Mouse (Mus musculus): ENCODE measurements around the gene Gpbar1.

DNA sequence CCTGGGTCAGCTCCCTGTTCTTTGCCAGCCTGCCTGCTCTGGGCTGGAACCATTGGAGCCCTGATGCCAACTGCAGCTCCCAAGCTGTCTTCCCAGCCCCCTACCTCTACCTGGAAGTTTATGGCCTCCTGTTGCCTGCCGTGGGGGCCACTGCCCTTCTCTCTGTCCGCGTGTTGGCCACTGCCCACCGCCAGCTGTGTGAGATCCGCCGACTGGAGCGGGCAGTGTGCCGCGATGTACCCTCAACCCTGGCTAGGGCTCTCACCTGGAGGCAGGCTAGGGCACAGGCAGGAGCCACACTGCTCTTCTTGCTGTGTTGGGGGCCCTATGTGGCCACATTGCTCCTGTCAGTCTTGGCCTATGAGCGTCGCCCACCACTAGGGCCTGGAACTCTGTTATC lies 638 bp downstream of the Gpbar1 start:
- no peak for TF ChIP-seq CTCF (IDR thresholded peaks at IDR 0.05; ENCODE audit: low read depth, low read length)
- TF ChIP-seq POLR2A (IDR thresholded peaks at IDR 0.05; ENCODE audit: extremely low read depth, insufficient read depth, low read length), result no peak
